Mouse (Mus musculus) kidney, postnatal 0 days (tissue): Measurements from ENCODE around the gene Wif1. TPM values are rescaled to one million over a fixed set of nuclear protein-coding genes. Genes with fewer than 3 reads are reported as not detected.

ENCODE experiments used
- ATAC-seq: fragments of 200-750 bp; cut with Nextera tagmentation; replicated peaks from 2 replicates; pipeline ENCODE4 v1.8.0; 2017; ENCODE audit warnings: low read depth, moderate number of reproducible peaks, moderate TSS enrichment, moderate library complexity; ENCODE audit not compliant: low FRiP score
- DNase-seq: peaks from one replicate; pipeline ENCODE4 v3.0.0-alpha.2; 2016; ENCODE audit warnings: low spot score
- H3K27ac ChIP-seq: fragments of 300-500 bp; sonication (generic); 2 replicates; pipeline ENCODE4 v1.5.1; 2014; ENCODE audit warnings: mild to moderate bottlenecking
- H3K27me3 ChIP-seq: fragments of 300-500 bp; sonication (generic); 2 replicates; pipeline ENCODE4 v1.6.1; 2014; ENCODE audit warnings: low read length, mixed read lengths; ENCODE audit not compliant: insufficient read depth
- H3K36me3 ChIP-seq: fragments of 300-500 bp; sonication (generic); 2 replicates; pipeline ENCODE4 v1.6.1; 2014; ENCODE audit warnings: low read length, mixed read lengths; ENCODE audit not compliant: insufficient read depth
- H3K4me1 ChIP-seq: fragments of 300-500 bp; sonication (generic); replicated peaks from 2 replicates; pipeline ENCODE4 v1.6.1; 2014; ENCODE audit warnings: antibody characterized with exemption, low read length, mixed read lengths; ENCODE audit not compliant: insufficient read depth
- H3K4me2 ChIP-seq: fragments of 300-500 bp; sonication (generic); 2 replicates; pipeline ENCODE4 v1.6.1; 2014; ENCODE audit warnings: mild to moderate bottlenecking, low read length, moderate library complexity, mixed read lengths
- H3K4me3 ChIP-seq: fragments of 300-500 bp; sonication (generic); replicated peaks from 2 replicates; pipeline ENCODE4 v1.5.1; 2014; ENCODE audit warnings: low read depth, low read length
- H3K9ac ChIP-seq: fragments of 300-500 bp; sonication (generic); 2 replicates; pipeline ENCODE4 v1.6.1; 2014; ENCODE audit warnings: low read depth, low read length
- H3K9me3 ChIP-seq: fragments of 300-500 bp; sonication (generic); replicated peaks from 2 replicates; pipeline ENCODE4 v1.6.1; 2016; ENCODE audit warnings: low read length, inconsistent platforms, mixed read lengths
- CTCF ChIP-seq: IDR thresholded peaks from 2 replicates; pipeline ENCODE4 v1.5.1; 2016; ENCODE audit warnings: antibody characterized with exemption, low read depth, mild to moderate bottlenecking, moderate library complexity
- WGBS: fragments of 180-500 bp; shearing (Covaris S2); extraction: QIAGEN DNeasy Blood & Tissue Kit; methylation state at CpG from one replicate; pipeline ENCODE4 v1.1.7; 2014; 5-methylcytosine and 5-hydroxymethylcytosine counted together
- polyA plus RNA-seq: library from polyadenylated mRNA; unstranded; fragments of >200 nt; fragmentation: Nextera tagmentation; extraction: Ambion mirVana; gene quantifications from 2 replicates; pipeline ENCODE4 v1.2.1, GENCODE M21; 2015

The Wif1 gene
- polyA plus RNA-seq, 1 experiment from 2014 or later: 2.3 TPM

- peak overlapping the region; percentile 34 for H3K4me2 ChIP-seq
- H3K9me3 ChIP-seq: no peaks in the 10 kb centered on the region
- no peak for ATAC-seq
- DNase-seq: peak; percentile 45
- H3K4me3 ChIP-seq: no peak overlapping the region
- no peak for TF ChIP-seq CTCF
- 4% methylated on average over 6 of the region's 6 CpGs for WGBS
- no peak overlapping the region for H3K27ac ChIP-seq
- H3K4me1 ChIP-seq: no peaks in the 10 kb centered on the region
- no peaks in the 10 kb centered on the region for H3K36me3 ChIP-seq
- H3K9ac ChIP-seq: no peak overlapping the region
- H3K27me3 ChIP-seq: no peaks in the 10 kb centered on the region
Observed at GRCm38 (mm10) chr10:121089312-121089711, 55.6 kb downstream of the Wif1 start.

- 22% methylated on average over 8 of the region's 8 CpGs for WGBS
- H3K4me3 ChIP-seq: no peak overlapping the region
- TF ChIP-seq CTCF: no peak
- H3K27ac ChIP-seq: no peak overlapping the region
- no peak overlapping the region for H3K9ac ChIP-seq
- H3K9me3 ChIP-seq: no peaks in the 10 kb centered on the region
- peak overlapping the region; percentile 34; the same call in 1 of the 2 replicates for H3K4me2 ChIP-seq
- H3K27me3 ChIP-seq: no peaks in the 10 kb centered on the region
- ATAC-seq (no peak), DNase-seq (no peak)
- no peaks in the 10 kb centered on the region for H3K36me3 ChIP-seq
- no peaks in the 10 kb centered on the region for H3K4me1 ChIP-seq
Observed at GRCm38 (mm10) chr10:121090006-121090405, 56.2 kb downstream of the Wif1 start.

GRCm38 (mm10) chr10:121095948-121096347 is 62.2 kb downstream of the Wif1 start:
- ATAC-seq (no peak), DNase-seq (no peak)
- Histone ChIP-seq H3K27me3 (peaks cover 8% of the 10 kb centered on the region; the same call in 1 of the 2 replicates), H3K4me1 (no peaks in the 10 kb centered on the region), H3K9me3 (no peaks in the 10 kb centered on the region), H3K4me3 (no peak overlapping the region), H3K9ac (no peak overlapping the region), H3K4me2 (no peak overlapping the region), H3K27ac (no peak overlapping the region), H3K36me3 (no peaks in the 10 kb centered on the region)
- WGBS: 56% methylated on average over 12 of the region's 12 CpGs
- TF ChIP-seq CTCF: no peak

- Histone ChIP-seq H3K4me1 (no peaks in the 10 kb centered on the region), H3K9me3 (no peaks in the 10 kb centered on the region), H3K4me2 (no peak overlapping the region), H3K9ac (no peak overlapping the region), H3K36me3 (no peaks in the 10 kb centered on the region), H3K4me3 (no peak overlapping the region), H3K27ac (no peak overlapping the region), H3K27me3 (peaks cover 11% of the 10 kb centered on the region; the same call in 1 of the 2 replicates)
- ATAC-seq (no peak), DNase-seq (no peak)
- 70% methylated on average over 12 of the region's 12 CpGs for WGBS
- TF ChIP-seq CTCF: no peak
Observed at GRCm38 (mm10) chr10:121098263-121098662, 64.5 kb downstream of the Wif1 start.

- Histone ChIP-seq H3K4me3 (no peak overlapping the region), H3K36me3 (no peaks in the 10 kb centered on the region), H3K27ac (no peak overlapping the region), H3K9ac (no peak overlapping the region), H3K9me3 (no peaks in the 10 kb centered on the region), H3K4me2 (no peak overlapping the region), H3K4me1 (no peaks in the 10 kb centered on the region), H3K27me3 (peaks cover 11% of the 10 kb centered on the region; the same call in 1 of the 2 replicates)
- DNase-seq: no peak
- TF ChIP-seq CTCF: no peak
- WGBS: 16% methylated on average over 11 of the region's 11 CpGs
- no peak; the same call in 1 of the 2 replicates for ATAC-seq
Observed at GRCm38 (mm10) chr10:121099658-121100057, 65.9 kb downstream of the Wif1 start.

- H3K27me3 ChIP-seq: no peaks in the 10 kb centered on the region
- no peak for ATAC-seq
- H3K27ac ChIP-seq: no peak overlapping the region
- no peak for TF ChIP-seq CTCF
- H3K9ac ChIP-seq: no peak overlapping the region
- no peaks in the 10 kb centered on the region for H3K4me1 ChIP-seq
- H3K4me2 ChIP-seq: no peak overlapping the region
- no peaks in the 10 kb centered on the region for H3K9me3 ChIP-seq
- no peak for DNase-seq
- no peaks in the 10 kb centered on the region for H3K36me3 ChIP-seq
- no peak overlapping the region for H3K4me3 ChIP-seq
Observed at GRCm38 (mm10) chr10:121116115-121116514, 82.4 kb downstream of the Wif1 start.

GRCm38 (mm10) chr10:121116636-121117035 is 82.9 kb downstream of the Wif1 start:
- no peak for TF ChIP-seq CTCF
- ATAC-seq (no peak), DNase-seq (no peak)
- Histone ChIP-seq H3K4me1 (no peaks in the 10 kb centered on the region), H3K9me3 (no peaks in the 10 kb centered on the region), H3K4me2 (no peak overlapping the region), H3K36me3 (no peaks in the 10 kb centered on the region), H3K27me3 (no peaks in the 10 kb centered on the region), H3K27ac (no peak overlapping the region), H3K9ac (no peak overlapping the region), H3K4me3 (no peak overlapping the region)
- WGBS: 57% methylated on average over 4 of the region's 4 CpGs
